Mouse (Mus musculus) spleen, postnatal 10 days (tissue): Measurements from ENCODE around the gene Crip1.

ENCODE experiments used
- DNase-seq, 2 experiments: peaks; one replicate each; pipeline ENCODE4 v3.0.0; 2021 to 2022; ENCODE audit warnings: low spot score in 2 of 2

Crip1 gene

DNA sequence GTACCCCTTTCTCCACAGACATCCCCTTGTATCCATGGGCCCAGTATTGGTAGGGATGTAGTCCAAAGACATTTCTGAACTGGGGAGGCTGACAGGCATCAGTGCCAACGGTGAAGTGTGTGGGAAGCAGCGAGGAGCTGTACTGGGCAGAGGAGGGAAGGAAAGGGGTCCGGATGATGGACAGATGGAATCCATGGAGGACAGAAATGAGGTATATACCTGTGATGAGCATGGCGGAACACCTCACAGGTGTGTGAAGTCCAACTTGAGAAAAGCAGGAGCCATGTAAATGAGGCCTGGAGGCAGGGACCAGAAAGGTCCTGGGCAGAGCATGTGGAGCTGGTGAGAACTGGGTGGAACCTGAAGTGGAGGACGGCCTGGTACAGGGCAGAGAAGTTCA, 525 bp upstream of the Crip1 start:
- DNase-seq: no peak

DNA sequence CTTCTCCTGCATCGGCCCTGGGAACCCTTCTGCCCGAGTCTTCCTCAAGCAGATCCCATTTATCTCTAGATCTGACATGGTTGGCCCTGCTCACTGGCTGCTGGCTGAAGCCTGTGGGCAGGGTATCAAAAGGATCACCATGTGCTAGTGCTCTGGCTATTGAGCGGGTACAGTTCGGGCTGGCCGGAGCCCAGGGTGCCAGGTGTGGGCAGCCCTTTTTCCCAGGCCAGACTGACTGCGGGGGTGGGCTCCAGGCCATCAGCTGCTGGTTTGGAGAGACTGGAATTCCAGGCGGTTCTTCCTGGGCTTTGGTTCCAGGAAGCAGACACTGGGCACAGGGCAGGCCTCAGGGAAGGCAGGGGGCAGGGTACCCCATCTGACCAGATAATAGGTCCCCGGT, 1.4 kb downstream of the Crip1 start:
- no peak for DNase-seq

DNA sequence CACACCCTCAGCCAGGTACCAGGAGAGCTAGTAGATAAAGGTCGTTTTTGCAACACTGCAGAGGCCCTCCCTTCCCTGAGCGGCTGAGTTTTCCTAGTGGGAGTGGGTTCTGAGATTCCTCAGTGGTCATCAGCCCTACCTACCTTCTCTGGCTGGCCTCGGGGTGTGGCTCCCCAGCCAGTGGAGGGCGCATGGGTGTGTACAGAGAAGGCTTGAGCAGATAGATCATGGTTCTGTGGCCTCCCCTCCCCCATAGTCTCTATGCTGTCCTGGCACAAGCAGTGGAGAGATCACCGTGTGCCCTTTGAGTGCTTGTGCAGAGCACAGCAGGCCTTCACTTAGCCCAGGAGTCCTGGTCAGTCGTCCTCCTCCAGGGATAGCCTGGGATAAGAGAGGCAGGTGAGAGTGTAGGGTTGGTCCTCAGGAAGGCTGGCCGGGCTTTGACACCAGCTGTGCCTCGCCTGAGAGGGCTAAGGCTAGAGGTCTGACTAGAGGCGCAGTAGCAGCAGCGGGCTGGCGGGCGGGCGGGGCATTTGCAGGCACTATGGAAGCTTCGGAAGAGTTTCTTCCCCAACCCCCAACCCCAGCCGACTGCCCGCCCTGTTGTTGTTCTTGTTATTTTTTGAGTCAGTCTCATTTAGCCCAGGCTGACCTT, 2.4 kb downstream of the Crip1 start:
- peak in 1 of 2 experiments; percentile 82 for DNase-seq

DNA sequence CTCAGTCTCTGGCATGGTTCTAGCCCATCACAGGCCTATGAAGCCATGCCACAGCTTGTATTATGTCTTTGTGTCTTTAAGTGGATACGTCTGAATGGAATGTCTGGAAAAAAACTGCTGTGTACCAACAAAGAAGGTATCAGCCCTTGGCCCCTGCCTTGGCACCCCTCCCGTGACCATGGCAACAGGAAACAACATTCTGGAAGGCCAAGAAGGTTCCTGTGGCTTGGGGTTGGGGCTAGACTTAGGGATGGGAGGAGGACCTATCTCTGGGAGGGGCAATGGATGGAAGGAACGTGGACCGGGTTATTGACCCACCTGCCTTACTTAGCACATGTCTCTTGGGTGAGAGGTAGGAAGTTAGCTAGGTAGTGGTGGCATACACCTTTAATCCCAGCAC, 3.2 kb downstream of the Crip1 start:
- DNase-seq: no peak

DNA sequence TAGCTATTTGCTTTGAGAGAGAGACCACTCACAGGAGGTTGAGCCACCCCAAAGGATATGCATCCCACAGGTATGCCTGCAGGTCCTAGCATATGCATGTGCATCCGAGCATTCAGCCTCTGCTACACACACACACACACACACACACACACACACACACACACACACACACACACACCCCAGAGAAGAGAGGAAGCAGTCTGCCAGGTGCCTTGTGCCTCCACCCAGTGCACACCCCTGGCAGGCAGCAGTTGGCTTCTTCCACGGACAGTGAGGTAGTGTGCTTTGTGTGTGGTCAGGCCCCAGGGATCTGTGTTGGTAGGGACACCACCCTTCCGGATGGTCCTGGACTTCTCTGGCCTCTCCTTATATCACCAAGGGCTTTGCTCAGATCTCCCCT, 3.8 kb downstream of the Crip1 start:
- DNase-seq: peak in 1 of 2 experiments; percentile 59

DNA sequence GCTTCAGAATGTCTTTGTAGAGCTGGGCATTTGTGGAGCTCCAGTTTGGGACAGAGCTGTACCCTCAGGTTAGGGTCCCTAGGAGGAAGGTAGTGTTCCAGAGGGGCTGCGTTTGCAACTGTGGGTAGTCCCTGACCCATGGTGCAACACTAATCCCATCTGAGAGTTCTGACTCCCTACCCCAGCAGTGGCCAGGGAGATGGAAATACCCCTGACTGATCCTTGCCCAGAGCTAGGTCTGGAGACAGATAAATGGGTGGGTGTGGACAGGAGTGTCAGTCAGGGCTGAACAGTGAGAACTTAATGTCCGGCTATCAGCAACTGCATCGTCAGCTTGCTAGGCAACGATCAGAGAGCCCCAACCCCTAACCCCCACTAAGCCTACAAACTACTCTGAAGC, 4.5 kb downstream of the Crip1 start:
- no peak for DNase-seq

DNA sequence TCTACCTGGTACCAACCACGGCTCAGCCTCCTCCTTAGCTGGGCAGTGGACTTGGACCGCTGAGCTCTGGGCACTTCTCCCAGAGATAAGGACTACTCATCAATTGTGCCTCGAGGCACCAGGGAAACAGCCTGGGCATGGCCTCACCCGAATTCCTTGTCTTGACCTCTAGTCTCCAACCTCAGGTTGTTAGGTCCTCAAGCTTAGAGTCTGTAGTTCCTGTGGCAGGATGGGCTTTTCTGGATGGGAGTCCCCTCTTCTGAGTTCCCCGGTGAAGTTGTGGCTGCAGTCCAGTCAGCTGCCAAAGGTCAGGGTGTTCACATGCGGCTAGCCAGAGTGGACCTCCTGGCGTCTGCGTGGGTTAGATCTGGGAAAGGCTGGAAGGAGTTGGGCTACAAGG, 4.9 kb downstream of the Crip1 start:
- no peak for DNase-seq

DNA sequence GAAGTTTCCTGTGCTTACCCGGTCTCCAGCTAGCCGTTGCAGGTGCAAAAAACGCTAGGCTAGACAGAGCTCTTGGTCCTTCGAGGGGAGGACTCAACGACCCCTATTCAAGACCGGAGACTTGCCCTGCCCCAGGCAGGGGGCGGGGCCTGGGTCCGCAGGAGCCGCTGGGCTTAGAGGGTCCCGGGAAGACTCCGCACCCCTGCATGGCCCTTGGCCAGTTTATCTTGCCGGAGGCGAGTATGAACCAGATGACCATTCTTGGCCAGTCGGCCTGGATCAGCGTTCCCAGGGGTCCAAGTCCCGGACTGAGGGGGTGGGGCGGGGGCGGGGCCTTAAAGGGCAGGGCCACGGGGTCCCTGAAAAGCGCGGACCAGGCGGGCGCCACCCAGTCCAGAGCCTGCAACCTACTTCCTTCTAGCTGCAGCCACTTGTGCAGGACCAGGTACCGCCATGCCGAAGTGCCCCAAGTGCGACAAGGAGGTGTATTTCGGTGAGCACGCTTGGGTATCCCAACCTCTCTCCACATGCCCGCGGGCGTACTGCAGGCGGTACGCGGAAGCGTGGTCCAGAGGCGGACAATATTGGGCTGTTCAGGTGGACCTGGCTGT, 5.7 kb downstream of the Crip1 start:
- peak in 1 of 2 experiments; percentile 63 for DNase-seq

DNA sequence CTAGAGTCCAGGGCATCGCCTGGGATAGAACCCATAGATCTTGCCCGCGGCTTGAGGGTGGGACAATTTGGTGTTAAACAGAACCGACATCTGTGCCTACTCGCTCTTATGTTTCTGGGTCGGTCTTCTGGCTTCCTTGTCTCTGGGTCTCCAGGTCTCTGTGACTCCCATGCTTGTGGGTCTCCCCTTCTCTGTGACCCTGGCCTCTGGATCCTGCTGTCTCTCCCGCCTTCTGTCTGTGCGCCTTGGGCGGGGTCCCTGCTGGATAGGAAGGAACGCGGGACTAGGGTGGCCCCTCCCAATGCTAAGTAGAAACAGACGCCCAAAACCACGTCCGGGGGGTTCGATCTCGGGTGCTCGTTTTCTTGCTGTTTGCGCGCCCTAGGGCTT, 6.2 kb downstream of the Crip1 start:
- peak in 1 of 2 experiments; percentile 62 for DNase-seq

DNA sequence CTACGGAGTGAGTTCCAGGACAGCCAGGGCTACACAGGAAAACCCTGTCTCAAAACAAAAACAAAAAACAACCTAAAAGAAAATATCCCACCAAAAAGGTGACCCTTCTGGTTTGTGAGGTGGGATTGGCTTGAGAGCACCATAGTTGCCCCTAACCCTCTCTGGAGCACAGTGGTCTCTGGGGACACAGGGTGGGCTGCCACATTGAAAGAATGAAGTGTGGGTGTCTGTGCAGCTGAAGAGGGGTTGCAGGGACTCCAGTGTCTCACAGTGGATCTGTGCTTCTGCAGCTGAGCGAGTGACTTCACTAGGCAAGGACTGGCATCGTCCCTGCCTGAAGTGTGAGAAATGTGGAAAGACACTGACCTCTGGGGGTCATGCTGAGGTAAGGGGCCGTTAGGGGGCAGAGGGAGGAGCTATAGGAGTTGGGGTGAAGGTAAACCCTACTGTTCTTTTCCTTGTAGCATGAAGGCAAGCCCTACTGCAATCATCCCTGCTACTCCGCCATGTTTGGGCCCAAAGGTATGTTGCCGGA, 6.9 kb downstream of the Crip1 start:
- DNase-seq: no peak

DNA sequence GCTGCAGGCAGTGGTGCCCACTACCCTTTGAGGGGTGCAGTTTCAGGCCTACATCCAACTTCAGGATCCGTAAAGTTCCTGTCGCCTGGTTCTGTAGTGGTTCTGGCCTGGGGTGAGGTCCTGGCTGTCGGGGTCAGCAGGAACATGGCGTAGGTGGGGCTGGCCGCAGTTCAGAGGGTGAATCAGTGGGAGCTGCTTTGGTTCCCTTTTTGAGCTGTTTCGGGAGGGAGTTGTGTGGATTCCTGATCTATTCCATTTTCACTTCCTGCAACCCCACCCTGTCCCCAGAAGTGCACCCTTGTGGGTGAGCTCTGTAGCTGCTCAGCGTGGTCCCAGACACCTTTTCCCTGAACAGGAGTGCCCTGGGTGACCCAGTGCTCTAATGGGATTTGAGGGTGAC, 7.9 kb downstream of the Crip1 start:
- DNase-seq: no peak

DNA sequence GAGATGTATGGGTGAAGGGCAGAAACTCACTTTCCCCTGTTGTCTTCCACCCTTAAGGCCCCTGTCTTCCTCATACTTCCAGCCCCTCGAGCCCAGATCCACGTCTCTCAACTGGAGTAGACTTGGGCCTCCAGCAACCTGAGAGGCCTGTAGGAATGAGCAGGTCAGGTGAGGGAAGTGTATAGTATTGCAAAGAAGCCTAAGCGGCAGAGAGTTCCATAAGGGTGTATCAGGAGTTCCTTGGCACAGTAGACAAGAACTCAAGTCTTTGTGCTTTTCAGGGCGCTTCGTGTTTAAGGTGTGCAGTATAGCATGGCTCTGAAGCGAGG, 8.6 kb downstream of the Crip1 start:
- DNase-seq: no peak

DNA sequence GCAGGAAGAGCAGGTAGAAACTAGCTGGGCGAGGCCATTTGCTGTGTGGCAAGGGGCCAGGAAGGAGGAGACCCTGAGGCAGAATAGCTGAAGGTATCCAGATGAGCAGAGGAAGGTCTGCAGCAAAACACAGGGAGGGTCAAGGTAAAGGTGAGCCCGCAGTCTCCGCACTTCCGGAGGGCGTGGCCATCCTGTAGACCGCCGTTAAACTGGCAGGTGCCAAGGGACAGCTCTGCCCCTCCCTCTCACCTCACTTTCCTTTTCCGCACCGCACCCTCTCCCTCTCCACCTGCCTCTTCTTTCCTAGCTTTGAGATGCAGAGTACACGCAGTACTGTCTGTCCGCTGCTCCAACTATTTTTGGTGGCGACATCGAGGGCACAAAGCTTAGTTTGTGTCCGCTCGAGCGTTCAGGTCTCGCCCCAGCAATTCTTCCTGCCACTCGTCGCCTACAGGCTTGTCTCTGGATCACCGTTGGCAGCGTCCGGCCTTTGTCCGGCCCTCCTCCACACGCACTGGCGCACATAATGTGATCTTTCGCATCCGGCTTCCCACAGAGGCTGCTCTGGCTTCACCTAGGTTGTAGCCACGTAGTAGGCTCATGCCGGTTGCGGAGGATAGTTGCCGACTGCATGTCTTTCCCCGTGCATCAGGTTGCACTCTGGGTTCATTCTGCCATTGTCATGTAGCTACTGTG, 9.1 kb downstream of the Crip1 start:
- DNase-seq: peak in 1 of 2 experiments; percentile 63

DNA sequence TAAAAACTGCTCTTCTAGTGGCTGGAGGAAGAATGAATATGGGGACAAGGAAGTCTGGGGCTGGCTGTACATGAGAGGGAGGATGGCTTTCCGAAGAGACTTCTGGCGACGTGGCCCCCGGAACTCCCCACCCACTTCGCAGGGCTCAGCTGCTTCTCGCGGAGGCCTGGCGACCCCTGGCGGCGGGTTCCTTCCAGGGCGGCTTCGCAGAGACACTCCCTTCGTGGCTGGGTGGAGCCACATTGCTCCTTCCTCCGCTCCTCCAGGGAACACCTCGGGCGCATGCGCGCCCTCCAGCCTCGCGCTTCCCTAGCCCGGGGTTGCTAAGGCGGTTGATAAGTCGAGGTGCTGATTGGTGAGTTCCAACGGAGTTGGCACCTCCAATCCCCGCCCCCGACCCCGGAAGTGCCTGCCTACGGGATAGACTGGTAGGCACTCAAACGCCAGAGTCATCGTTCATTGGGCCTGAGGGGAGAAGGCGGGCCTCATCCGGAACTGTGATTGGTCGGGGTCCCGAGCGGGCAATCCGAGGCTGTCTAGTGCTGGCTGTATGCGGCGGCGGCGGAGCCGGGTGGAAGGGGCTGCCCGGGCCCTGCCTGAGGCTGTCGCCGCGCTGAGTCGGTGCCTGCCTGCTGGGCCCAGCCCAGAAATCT, 9.9 kb downstream of the Crip1 start, which contains the start of gene Tedc1:
TSS of gene Tedc1 (plus strand) at position 535 of the 653 bp plus-strand sequence.
- DNase-seq: peak; percentile 99 to 100

DNA sequence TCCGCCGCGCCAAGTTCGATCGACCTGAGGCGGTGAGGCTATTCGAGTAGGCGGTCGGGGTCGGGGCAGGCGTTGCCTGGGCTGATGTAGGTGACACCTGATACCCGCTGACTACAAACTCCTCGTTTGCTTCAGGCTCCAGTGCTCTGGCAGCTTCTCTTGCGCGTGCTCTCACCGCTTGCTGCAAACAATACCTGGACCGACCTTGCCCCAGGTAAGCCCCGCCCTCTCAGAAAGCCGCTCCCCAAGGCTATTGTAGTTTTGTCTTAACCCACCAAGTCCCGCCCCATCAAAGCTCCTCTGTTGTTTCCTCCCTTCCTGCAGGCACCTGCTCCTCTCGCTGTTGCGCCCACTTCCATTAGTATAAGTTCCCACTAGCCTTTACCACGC, 10.4 kb downstream of the Crip1 start:
- DNase-seq: no peak

DNA sequence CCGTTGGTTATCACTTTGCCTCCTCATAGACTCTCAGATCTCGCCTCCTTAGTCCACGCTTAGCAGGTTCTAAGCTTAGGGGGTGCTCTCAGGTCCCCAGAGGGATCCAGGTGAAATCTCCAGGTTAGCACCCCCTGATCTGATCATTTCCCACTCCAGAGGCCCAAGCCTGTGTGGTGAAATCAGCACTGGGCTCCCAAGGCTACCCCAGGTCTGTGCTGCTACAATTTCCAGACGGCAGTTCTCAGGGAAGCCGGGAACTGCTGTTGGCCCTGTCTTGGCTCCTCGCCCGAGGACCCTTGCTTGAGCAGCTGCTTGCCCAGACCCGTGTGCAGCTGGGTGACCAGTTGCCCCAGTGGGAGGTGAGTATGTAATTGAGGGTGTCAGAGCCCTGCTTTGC, 10.9 kb downstream of the Crip1 start:
- peak in 1 of 2 experiments; percentile 28 for DNase-seq

DNA sequence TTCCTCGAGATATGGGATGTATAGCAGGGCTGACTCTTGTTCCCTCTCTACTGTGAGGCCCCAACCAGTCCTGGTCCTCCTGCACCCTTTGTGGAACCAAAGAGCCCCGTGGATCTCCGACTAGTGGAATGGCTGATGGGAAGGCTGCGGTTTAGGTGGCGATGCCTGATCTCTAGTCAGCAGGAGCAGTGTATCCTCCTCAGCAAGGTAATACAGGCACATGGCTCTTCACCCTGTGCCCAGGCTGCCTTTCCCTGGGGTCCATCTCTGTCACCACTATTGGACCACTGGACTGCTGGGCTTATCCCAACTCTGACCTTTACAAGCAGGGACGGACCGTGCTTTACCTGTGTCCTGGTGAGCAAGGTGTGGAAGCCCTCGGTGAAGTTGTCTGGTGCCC, 11.4 kb downstream of the Crip1 start:
- no peak for DNase-seq

DNA sequence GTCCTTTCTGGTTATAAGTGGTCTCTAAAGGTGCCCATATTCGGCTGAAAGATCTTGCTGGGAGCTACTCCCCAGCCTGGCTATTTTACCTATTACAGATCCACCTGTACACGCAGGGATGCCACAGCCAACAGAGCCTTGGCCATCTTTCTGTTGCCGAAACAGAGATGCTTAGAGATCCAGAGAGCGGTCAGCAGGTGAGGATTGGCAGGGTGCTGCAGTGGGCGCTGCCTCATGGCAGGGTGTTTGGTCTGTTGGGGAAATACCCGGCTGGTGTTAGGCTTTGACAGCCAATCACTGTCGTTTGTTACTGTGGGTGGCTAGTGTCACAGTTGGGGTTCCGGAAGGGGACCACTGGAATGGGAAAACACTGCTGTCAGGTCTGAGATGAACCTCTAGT, 11.9 kb downstream of the Crip1 start:
- no peak for DNase-seq

DNA sequence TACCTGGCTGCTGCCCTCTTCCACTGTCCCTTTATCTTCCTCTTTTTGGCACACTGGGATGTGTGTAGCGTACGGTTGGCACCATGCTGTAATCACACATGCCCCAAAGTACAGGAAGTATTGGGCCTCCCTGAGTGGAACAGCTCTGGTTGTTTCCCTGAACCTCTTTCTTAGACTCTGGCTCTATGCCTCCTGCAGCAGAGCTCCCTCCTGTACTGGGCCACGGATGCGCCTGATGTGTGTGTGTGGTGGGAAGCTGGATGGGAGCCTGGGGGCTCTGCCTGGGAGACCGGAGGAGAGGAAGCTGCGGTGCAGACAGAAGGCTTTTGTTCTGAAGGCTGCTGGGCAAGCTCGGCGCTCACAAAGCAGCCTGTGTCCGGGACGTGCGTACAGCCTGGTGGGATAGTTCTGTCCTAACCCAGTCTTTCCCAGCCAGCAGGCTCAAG, 17.5 kb downstream of the Crip1 start:
- DNase-seq: no peak

DNA sequence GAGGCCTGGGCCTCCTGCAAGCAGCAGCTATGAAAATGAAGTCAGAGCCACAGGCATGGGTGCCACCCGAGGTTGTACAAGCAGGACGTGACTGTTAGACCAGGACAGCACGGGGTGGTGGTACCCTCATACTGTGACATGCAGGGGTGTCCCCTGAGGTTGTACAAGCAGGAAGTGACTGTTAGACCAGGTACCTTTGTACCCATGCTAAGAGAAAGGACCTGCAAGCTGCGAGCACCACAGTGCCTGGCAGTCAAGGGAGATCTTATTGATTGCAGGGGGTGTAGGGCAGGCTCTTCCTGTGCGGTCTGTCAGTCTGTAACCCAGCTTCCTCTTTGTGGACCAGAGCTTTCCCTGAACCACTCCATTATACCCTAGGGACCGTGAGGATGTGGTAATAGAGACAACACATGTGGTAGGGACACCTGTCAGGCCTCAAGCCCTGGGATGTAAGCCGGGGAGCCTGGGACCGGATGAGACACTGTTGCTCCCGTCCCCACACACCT, 22.0 kb downstream of the Crip1 start:
- DNase-seq: peak; percentile 45 to 65

DNA sequence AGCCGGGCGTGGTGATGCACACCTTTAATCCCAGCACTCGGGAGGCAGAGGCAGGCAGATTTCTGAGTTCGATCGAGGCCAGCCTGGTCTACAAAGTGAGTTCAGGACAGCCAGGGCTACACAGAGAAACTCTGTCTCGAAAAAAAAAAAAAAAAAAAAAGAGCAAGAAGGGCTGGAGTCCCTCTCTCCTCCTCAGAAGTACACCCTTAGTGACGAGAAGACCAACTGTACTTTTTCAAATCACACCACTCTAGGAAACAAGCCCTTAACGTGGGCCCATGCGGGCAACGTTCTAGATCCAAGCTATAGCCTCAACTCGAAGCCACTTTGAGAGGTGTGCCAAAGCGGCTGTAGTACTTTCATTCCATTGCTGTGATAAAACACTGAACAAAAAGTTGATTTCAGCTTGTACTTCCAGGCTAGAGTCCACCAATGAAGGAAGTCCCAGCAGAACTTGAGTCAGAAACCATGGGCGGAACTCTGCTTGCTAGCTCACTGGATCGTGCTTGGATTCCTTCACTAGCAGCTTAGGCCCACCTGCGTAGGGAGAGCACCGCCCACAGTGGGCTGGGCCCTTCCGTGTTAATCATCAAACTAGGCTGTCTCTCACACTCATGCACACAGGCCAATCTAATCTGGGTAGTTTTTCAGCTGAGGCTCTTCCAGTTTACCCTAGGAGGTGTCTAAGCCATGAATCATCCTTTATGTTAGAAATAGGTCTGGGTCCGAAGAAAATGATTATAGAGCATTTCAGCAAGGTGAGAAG, 31.0 kb downstream of the Crip1 start:
- DNase-seq: no peak
